Mouse (Mus musculus): ENCODE results near the gene Slc45a2. TPM values are rescaled to one million over a fixed set of nuclear protein-coding genes. Genes with fewer than 3 reads are reported as not detected.

Gene Slc45a2
- polyA plus RNA-seq, 1 experiment: 0.37 TPM

- 62% methylated on average over 5 of the region's 5 CpGs for WGBS
- no peaks in the 10 kb centered on the region for H3K4me1 ChIP-seq (ENCODE audit: control insufficient read depth, insufficient read depth, insufficient read length)
- TF ChIP-seq CTCF (IDR thresholded peaks at IDR 0.05; ENCODE audit: extremely low read depth, insufficient read depth, insufficient read length, insufficient replicate concordance): no peak
- no peak for TF ChIP-seq POLR2A (IDR thresholded peaks at IDR 0.05; ENCODE audit: low read depth, low read length)
- no peak for DNase-seq (ENCODE audit: low read depth in 1 of 2, low spot score in 2 of 2)
- peaks cover under 1% of the 10 kb centered on the region; the same call in 1 of the 2 replicates for H3K36me3 ChIP-seq (ENCODE audit: control insufficient read depth, insufficient read depth, low read length)
- no peak overlapping the region for H3K27ac ChIP-seq (ENCODE audit: insufficient read depth, low read length)
- H3K4me3 ChIP-seq (ENCODE audit: extremely low read depth, insufficient read depth, insufficient read length): no peak overlapping the region
- no peaks in the 10 kb centered on the region for H3K27me3 ChIP-seq (ENCODE audit: control insufficient read depth, insufficient read depth, low read length)
Measured at GRCm38 (mm10) chr15:10999832-11000231, 689 bp upstream of the Slc45a2 start.

- Histone ChIP-seq H3K27me3 (ENCODE audit: control insufficient read depth, insufficient read depth, low read length) (no peaks in the 10 kb centered on the region), H3K4me3 (ENCODE audit: extremely low read depth, insufficient read depth, insufficient read length) (no peak overlapping the region), H3K4me1 (ENCODE audit: control insufficient read depth, insufficient read depth, insufficient read length) (no peaks in the 10 kb centered on the region), H3K27ac (ENCODE audit: insufficient read depth, low read length) (no peak overlapping the region), H3K36me3 (ENCODE audit: control insufficient read depth, insufficient read depth, low read length) (no peaks in the 10 kb centered on the region)
- no peak for DNase-seq (ENCODE audit: low read depth in 1 of 2, low spot score in 2 of 2)
- no peak for TF ChIP-seq CTCF (IDR thresholded peaks at IDR 0.05; ENCODE audit: extremely low read depth, insufficient read depth, insufficient read length, insufficient replicate concordance)
- no peak for TF ChIP-seq POLR2A (IDR thresholded peaks at IDR 0.05; ENCODE audit: low read depth, low read length)
- 89% methylated on average over 4 of the region's 4 CpGs for WGBS
Measured at GRCm38 (mm10) chr15:11003791-11004190, 3.3 kb downstream of the Slc45a2 start.

GRCm38 (mm10) chr15:11004646-11005045 is 4.1 kb downstream of the Slc45a2 start:
- TF ChIP-seq POLR2A (IDR thresholded peaks at IDR 0.05; ENCODE audit: low read depth, low read length): no peak
- TF ChIP-seq CTCF (IDR thresholded peaks at IDR 0.05; ENCODE audit: extremely low read depth, insufficient read depth, insufficient read length, insufficient replicate concordance): no peak
- Histone ChIP-seq H3K4me1 (ENCODE audit: control insufficient read depth, insufficient read depth, insufficient read length) (no peaks in the 10 kb centered on the region), H3K27me3 (ENCODE audit: control insufficient read depth, insufficient read depth, low read length) (no peaks in the 10 kb centered on the region), H3K27ac (ENCODE audit: insufficient read depth, low read length) (no peak overlapping the region), H3K4me3 (ENCODE audit: extremely low read depth, insufficient read depth, insufficient read length) (no peak overlapping the region), H3K36me3 (ENCODE audit: control insufficient read depth, insufficient read depth, low read length) (no peaks in the 10 kb centered on the region)
- DNase-seq (ENCODE audit: low read depth in 1 of 2, low spot score in 2 of 2): no peak
- 84% methylated on average over 6 of the region's 6 CpGs for WGBS

- Histone ChIP-seq H3K27me3 (ENCODE audit: control insufficient read depth, insufficient read depth, low read length) (no peaks in the 10 kb centered on the region), H3K36me3 (ENCODE audit: control insufficient read depth, insufficient read depth, low read length) (no peaks in the 10 kb centered on the region), H3K27ac (ENCODE audit: insufficient read depth, low read length) (no peak overlapping the region), H3K4me1 (ENCODE audit: control insufficient read depth, insufficient read depth, insufficient read length) (no peaks in the 10 kb centered on the region), H3K4me3 (ENCODE audit: extremely low read depth, insufficient read depth, insufficient read length) (no peak overlapping the region)
- TF ChIP-seq POLR2A (IDR thresholded peaks at IDR 0.05; ENCODE audit: low read depth, low read length) (no peak), CTCF (IDR thresholded peaks at IDR 0.05; ENCODE audit: extremely low read depth, insufficient read depth, insufficient read length, insufficient replicate concordance) (no peak)
- DNase-seq (ENCODE audit: low read depth in 1 of 2, low spot score in 2 of 2): no peak
- WGBS: 35% methylated on average over 5 of the region's 5 CpGs
Measured at GRCm38 (mm10) chr15:11008756-11009155, 8.2 kb downstream of the Slc45a2 start.

GRCm38 (mm10) chr15:11010976-11011548 is 10.5 kb downstream of the Slc45a2 start:
- Histone ChIP-seq H3K36me3 (ENCODE audit: control insufficient read depth, insufficient read depth, low read length) (no peaks in the 10 kb centered on the region), H3K27me3 (ENCODE audit: control insufficient read depth, insufficient read depth, low read length) (no peaks in the 10 kb centered on the region), H3K27ac (ENCODE audit: insufficient read depth, low read length) (no peak overlapping the region), H3K4me1 (ENCODE audit: control insufficient read depth, insufficient read depth, insufficient read length) (no peaks in the 10 kb centered on the region), H3K4me3 (ENCODE audit: extremely low read depth, insufficient read depth, insufficient read length) (no peak overlapping the region)
- WGBS: 83% methylated on average over 11 of the region's 11 CpGs
- DNase-seq (ENCODE audit: low read depth in 1 of 2, low spot score in 2 of 2): no peak
- TF ChIP-seq CTCF (IDR thresholded peaks at IDR 0.05; ENCODE audit: extremely low read depth, insufficient read depth, insufficient read length, insufficient replicate concordance) (no peak), POLR2A (IDR thresholded peaks at IDR 0.05; ENCODE audit: low read depth, low read length) (no peak)

GRCm38 (mm10) chr15:11014931-11015330 is 14.4 kb downstream of the Slc45a2 start:
- Histone ChIP-seq H3K4me3 (ENCODE audit: extremely low read depth, insufficient read depth, insufficient read length) (no peak overlapping the region), H3K36me3 (ENCODE audit: control insufficient read depth, insufficient read depth, low read length) (no peaks in the 10 kb centered on the region), H3K4me1 (ENCODE audit: control insufficient read depth, insufficient read depth, insufficient read length) (no peaks in the 10 kb centered on the region), H3K27ac (ENCODE audit: insufficient read depth, low read length) (no peak overlapping the region), H3K27me3 (ENCODE audit: control insufficient read depth, insufficient read depth, low read length) (no peaks in the 10 kb centered on the region)
- WGBS: 50% methylated on average over 2 of the region's 2 CpGs
- TF ChIP-seq CTCF (IDR thresholded peaks at IDR 0.05; ENCODE audit: extremely low read depth, insufficient read depth, insufficient read length, insufficient replicate concordance): no peak
- TF ChIP-seq POLR2A (IDR thresholded peaks at IDR 0.05; ENCODE audit: low read depth, low read length): no peak
- no peak for DNase-seq (ENCODE audit: low read depth in 1 of 2, low spot score in 2 of 2)

GRCm38 (mm10) chr15:11026801-11027561 is 26.5 kb downstream of the Slc45a2 start:
- 81% methylated on average over 4 of the region's 4 CpGs for WGBS
- Histone ChIP-seq H3K4me3 (ENCODE audit: extremely low read depth, insufficient read depth, insufficient read length) (no peak overlapping the region), H3K4me1 (ENCODE audit: control insufficient read depth, insufficient read depth, insufficient read length) (no peaks in the 10 kb centered on the region), H3K36me3 (ENCODE audit: control insufficient read depth, insufficient read depth, low read length) (no peaks in the 10 kb centered on the region), H3K27me3 (ENCODE audit: control insufficient read depth, insufficient read depth, low read length) (no peaks in the 10 kb centered on the region; the same call in 1 of the 2 replicates), H3K27ac (ENCODE audit: insufficient read depth, low read length) (no peak overlapping the region)
- TF ChIP-seq POLR2A (IDR thresholded peaks at IDR 0.05; ENCODE audit: low read depth, low read length): no peak
- TF ChIP-seq CTCF (IDR thresholded peaks at IDR 0.05; ENCODE audit: extremely low read depth, insufficient read depth, insufficient read length, insufficient replicate concordance): no peak
- DNase-seq (ENCODE audit: low read depth in 1 of 2, low spot score in 2 of 2): no peak
